Mouse (Mus musculus): ENCODE results near the gene Rph3a. TPM values are rescaled to one million over a fixed set of nuclear protein-coding genes. Genes with fewer than 3 reads are reported as not detected.

The Rph3a gene
- total and polyA plus RNA-seq, 2 experiments from 2014 or later, result 36.4 to 44.1 TPM

GRCm38 (mm10) chr5:120890991-120891390 lies 118.9 kb downstream of the Rph3a start:
- H3K4me2 ChIP-seq (ENCODE audit: low read depth), result no peak overlapping the region
- WGBS, result 51% methylated on average over 3 of the region's 3 CpGs
- no peak for TF ChIP-seq CTCF (IDR thresholded peaks at IDR 0.05; ENCODE audit: low read depth)

More at GRCm38 (mm10) chr5:120890991-120891390, 118.9 kb downstream of the Rph3a start:
- H3K27ac ChIP-seq (ENCODE audit: low read depth, low read length), result no peak overlapping the region
- no peaks in the 10 kb centered on the region for H3K36me3 ChIP-seq (ENCODE audit: insufficient read depth)
- no peaks in the 10 kb centered on the region for H3K9me3 ChIP-seq (ENCODE audit: low read length)
- DNase-seq (no peak), ATAC-seq (no peak)
- no peaks in the 10 kb centered on the region for H3K27me3 ChIP-seq (ENCODE audit: insufficient read depth, low read length)
- H3K4me3 ChIP-seq (ENCODE audit: low read depth, low read length), result no peak overlapping the region
- H3K9ac ChIP-seq, result no peak overlapping the region
- no peaks in the 10 kb centered on the region for H3K4me1 ChIP-seq (ENCODE audit: insufficient read depth)

Other genes with a start within 250 kb of the Rph3a start
- 0.38 and 0.52 TPM in 2 replicates for gene Oas3, start 232.4 kb downstream of the Rph3a start, total RNA-seq (2014; rRNA removed)
- gene Oas3, start 232.4 kb downstream of the Rph3a start, polyA plus RNA-seq (2015; fragmentation: Nextera tagmentation; extraction: Ambion mirVana), result 0.29 and 0.69 TPM in 2 replicates
- gene Oas1e, start 214.6 kb downstream of the Rph3a start, total RNA-seq (2014; rRNA removed), result not detected in 2 replicates
- 0.13 and 0.21 TPM in 2 replicates for gene Oas1e, start 214.6 kb downstream of the Rph3a start, polyA plus RNA-seq (2015; fragmentation: Nextera tagmentation; extraction: Ambion mirVana)
- 0.69 and 1.8 TPM in 2 replicates for gene Oas1c, start 197.6 kb downstream of the Rph3a start, total RNA-seq (2014; rRNA removed)
- gene Oas1c, start 197.6 kb downstream of the Rph3a start, polyA plus RNA-seq (2015; fragmentation: Nextera tagmentation; extraction: Ambion mirVana), result 0.63 and 0.80 TPM in 2 replicates
- gene Oas1f, start 162.7 kb downstream of the Rph3a start, total RNA-seq (2014; rRNA removed), result not detected in 2 replicates
- gene Oas1f, start 162.7 kb downstream of the Rph3a start, polyA plus RNA-seq (2015; fragmentation: Nextera tagmentation; extraction: Ambion mirVana), result not detected in 2 replicates
- not detected in 2 replicates for gene Oas1h, start 148.7 kb downstream of the Rph3a start, total RNA-seq (2014; rRNA removed)
- gene Oas1h, start 148.7 kb downstream of the Rph3a start, polyA plus RNA-seq (2015; fragmentation: Nextera tagmentation; extraction: Ambion mirVana), result not detected in 2 replicates
- 0.15 and 0.62 TPM in 2 replicates for gene Oas1g, start 122.5 kb downstream of the Rph3a start, total RNA-seq (2014; rRNA removed)
- gene Oas1g, start 122.5 kb downstream of the Rph3a start, polyA plus RNA-seq (2015; fragmentation: Nextera tagmentation; extraction: Ambion mirVana), result 0.23 and 0.40 TPM in 2 replicates
- 0.77 and 2.0 TPM in 2 replicates for gene Oas1a, start 102.6 kb downstream of the Rph3a start, total RNA-seq (2014; rRNA removed)
- gene Oas1a, start 102.6 kb downstream of the Rph3a start, polyA plus RNA-seq (2015; fragmentation: Nextera tagmentation; extraction: Ambion mirVana), result 1.2 and 1.3 TPM in 2 replicates
- gene Oas1d, start 95.6 kb downstream of the Rph3a start, total RNA-seq (2014; rRNA removed), result 0.15 and 0.48 TPM in 2 replicates
- gene Oas1d, start 95.6 kb downstream of the Rph3a start, polyA plus RNA-seq (2015; fragmentation: Nextera tagmentation; extraction: Ambion mirVana), result 0.41 TPM in 1 of 2 replicates, not detected in the other
- 49.1 and 60.9 TPM in 2 replicates for gene Ptpn11, start 181.3 kb upstream of the Rph3a start, total RNA-seq (2014; rRNA removed)
- 21.4 and 25.5 TPM in 2 replicates for gene Ptpn11, start 181.3 kb upstream of the Rph3a start, polyA plus RNA-seq (2015; fragmentation: Nextera tagmentation; extraction: Ambion mirVana)
- 672 and 863 TPM in 2 replicates for gene Rpl6, start 194.4 kb upstream of the Rph3a start, total RNA-seq (2014; rRNA removed)
- gene Rpl6, start 194.4 kb upstream of the Rph3a start, polyA plus RNA-seq (2015; fragmentation: Nextera tagmentation; extraction: Ambion mirVana), result 359 and 435 TPM in 2 replicates
- gene Hectd4, start 210.1 kb upstream of the Rph3a start, total RNA-seq (2014; rRNA removed), result 75.6 and 107 TPM in 2 replicates
- 8.3 and 14.0 TPM in 2 replicates for gene Hectd4, start 210.1 kb upstream of the Rph3a start, polyA plus RNA-seq (2015; fragmentation: Nextera tagmentation; extraction: Ambion mirVana)

Data from forebrain, postnatal 0 days (tissue).